Mouse (Mus musculus) CD8-positive naive resting alpha-beta T cell, adult 2 months (primary cell): ENCODE results near the gene Ptpn7.

Experiments
- DNase-seq, 2 experiments: peaks; one replicate each; pipeline ENCODE4 v3.0.0; 2022; ENCODE audit warnings: low read depth in 2 of 2, low spot score in 2 of 2

Gene Ptpn7

GRCm38 (mm10) chr1:135128011-135128441, 4.5 kb upstream of the Ptpn7 start:
- DNase-seq: no peak

- DNase-seq: no peak
Observed at GRCm38 (mm10) chr1:135128986-135129385, 3.5 kb upstream of the Ptpn7 start.

- DNase-seq: no peak
Observed at GRCm38 (mm10) chr1:135129543-135130183, 2.8 kb upstream of the Ptpn7 start.

- no peak for DNase-seq
Observed at GRCm38 (mm10) chr1:135130376-135131018, 2.0 kb upstream of the Ptpn7 start.

GRCm38 (mm10) chr1:135131034-135131433, 1.5 kb upstream of the Ptpn7 start:
- peak in 1 of 2 experiments; percentile 31 for DNase-seq

GRCm38 (mm10) chr1:135131560-135131959, 940 bp upstream of the Ptpn7 start:
- no peak for DNase-seq

- peak; percentile 41 to 47 for DNase-seq
Observed at GRCm38 (mm10) chr1:135132893-135133369, 431 bp downstream of the Ptpn7 start.

- peak in 1 of 2 experiments; percentile 41 for DNase-seq
Observed at GRCm38 (mm10) chr1:135133678-135134435, 1.4 kb downstream of the Ptpn7 start.

GRCm38 (mm10) chr1:135135111-135135787, 2.7 kb downstream of the Ptpn7 start:
- no peak for DNase-seq

- DNase-seq: peak; percentile 63 to 65
Observed at GRCm38 (mm10) chr1:135136500-135136899, 4.0 kb downstream of the Ptpn7 start.

- DNase-seq: no peak
Observed at GRCm38 (mm10) chr1:135139906-135140305, 7.4 kb downstream of the Ptpn7 start.

GRCm38 (mm10) chr1:135142452-135142851, 10.0 kb downstream of the Ptpn7 start:
- DNase-seq: no peak

- no peak for DNase-seq
Observed at GRCm38 (mm10) chr1:135143940-135144339, 11.4 kb downstream of the Ptpn7 start.

GRCm38 (mm10) chr1:135146077-135146945, 13.8 kb downstream of the Ptpn7 start, which contains the start of gene Arl8a:
Gene Arl8a, plus strand, starts transcription at chr1:135146824.
- peak; percentile 59 to 61 for DNase-seq

GRCm38 (mm10) chr1:135146946-135147701, 14.6 kb downstream of the Ptpn7 start:
- peak; percentile 38 to 46 for DNase-seq

- no peak for DNase-seq
Observed at GRCm38 (mm10) chr1:135147702-135148058, 15.2 kb downstream of the Ptpn7 start.

- no peak for DNase-seq
Observed at GRCm38 (mm10) chr1:135148476-135148875, 16.0 kb downstream of the Ptpn7 start.

- DNase-seq: no peak
Observed at GRCm38 (mm10) chr1:135148996-135149395, 16.5 kb downstream of the Ptpn7 start.

- no peak for DNase-seq
Observed at GRCm38 (mm10) chr1:135154011-135154410, 21.5 kb downstream of the Ptpn7 start.
